3 mouse cellular contexts compared by ENCODE assay signal in the genomic region with DNA sequence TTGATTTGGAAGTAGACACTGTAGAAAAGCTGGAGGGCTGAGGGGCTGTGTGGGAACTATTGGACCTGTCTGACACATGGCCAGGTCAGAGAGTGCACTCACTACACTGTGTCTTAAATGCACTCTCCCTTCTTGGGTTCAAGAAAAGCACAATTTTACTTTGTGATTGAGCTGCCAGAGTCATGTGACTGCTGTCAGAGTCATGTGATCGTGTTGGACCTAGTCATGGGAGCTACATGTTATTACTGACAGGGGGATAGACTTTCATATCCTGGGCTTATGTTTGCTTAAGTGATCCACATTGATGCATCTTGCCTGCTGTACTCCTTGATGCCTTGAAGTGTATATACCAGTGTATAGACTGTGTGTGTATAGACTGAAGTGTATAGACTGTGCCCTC.
TF ChIP-seq lines count a peak whose summit lies in the region.

No protein-coding gene starts in this region.

TF ChIP-seq in C2C12, 6 proteins besides CTCF, POLR2A, EP300 and RAD21 (continued from another document):
- TF ChIP-seq MYOG (IDR thresholded peaks at IDR 0.05; ENCODE audit: control insufficient read depth, extremely low read depth, insufficient read length) (no peak), MYOD1 (IDR thresholded peaks at IDR 0.05; ENCODE audit: control insufficient read depth, insufficient read length, low read depth) (no peak), CEBPB (IDR thresholded peaks at IDR 0.05; ENCODE audit: low read depth) (no peak)

TF ChIP-seq in MEL, 35 proteins besides CTCF, POLR2A, EP300 and RAD21 (continued from another document):
- no peak for TF ChIP-seq MAX (IDR thresholded peaks at IDR 0.05; ENCODE audit: low read length)
- TF ChIP-seq USF2 (IDR thresholded peaks at IDR 0.05; ENCODE audit: borderline replicate concordance in 1 of 2, insufficient read depth in 1 of 2, low read depth in 1 of 2, low read length in 2 of 2) = no peak

TF ChIP-seq in myocyte, 11 proteins besides CTCF, POLR2A, EP300 and RAD21 (continued from another document):
- peak; percentile 62 for TF ChIP-seq USF1 (IDR thresholded peaks at IDR 0.05; ENCODE audit: low read depth)
